Mouse (Mus musculus) stomach, postnatal 0 days (tissue): Measurements from ENCODE around the gene Tectb. TPM values are rescaled to one million over a fixed set of nuclear protein-coding genes. Genes with fewer than 3 reads are reported as not detected.
A peak's percentile ranks its signal among the peaks of the same experiment; 100 is the strongest.

Experiments
- ATAC-seq: fragments of 200-750 bp; cut with Nextera tagmentation; 2 replicates; pipeline ENCODE4 v1.8.0; 2017; ENCODE audit not compliant: low FRiP score, low TSS enrichment
- DNase-seq: peaks from one replicate; pipeline ENCODE4 v3.0.0-alpha.2; 2016; ENCODE audit warnings: low spot score
- H3K27ac ChIP-seq: fragments of 300-500 bp; sonication (generic); replicated peaks from 2 replicates; pipeline ENCODE4 v1.5.1; 2014; ENCODE audit warnings: mild to moderate bottlenecking, control low read depth
- H3K27me3 ChIP-seq: fragments of 300-500 bp; sonication (generic); 2 replicates; pipeline ENCODE4 v1.6.1; 2014; ENCODE audit warnings: low read length; ENCODE audit not compliant: control insufficient read depth, insufficient read depth
- H3K36me3 ChIP-seq: fragments of 300-500 bp; sonication (generic); 2 replicates; pipeline ENCODE4 v1.6.1; 2014; ENCODE audit warnings: low read length, mixed read lengths; ENCODE audit not compliant: control insufficient read depth, insufficient read depth
- H3K4me1 ChIP-seq: fragments of 300-500 bp; sonication (generic); replicated peaks from 2 replicates; pipeline ENCODE4 v1.6.1; 2014; ENCODE audit warnings: antibody characterized with exemption; ENCODE audit not compliant: control insufficient read depth, insufficient read depth
- H3K4me2 ChIP-seq: fragments of 300-500 bp; sonication (generic); replicated peaks from 2 replicates; pipeline ENCODE4 v1.6.1; 2014; ENCODE audit warnings: low read depth, mild to moderate bottlenecking, control low read depth, moderate library complexity
- H3K4me3 ChIP-seq: fragments of 300-500 bp; sonication (generic); 2 replicates; pipeline ENCODE4 v1.5.1; 2014; ENCODE audit warnings: low read depth, low read length, control low read depth
- H3K9ac ChIP-seq: fragments of 300-500 bp; sonication (generic); 2 replicates; pipeline ENCODE4 v1.6.1; 2014; ENCODE audit warnings: mild to moderate bottlenecking, low read length, control low read depth, mixed read lengths
- H3K9me3 ChIP-seq: fragments of 300-500 bp; sonication (generic); 2 replicates; pipeline ENCODE4 v1.6.1; 2016; ENCODE audit warnings: low read length; ENCODE audit not compliant: control insufficient read depth
- CTCF ChIP-seq: IDR thresholded peaks from 2 replicates; pipeline ENCODE4 v1.5.1; 2016; ENCODE audit warnings: antibody characterized with exemption, low read depth, mild to moderate bottlenecking, moderate library complexity
- EP300 ChIP-seq: optimal IDR thresholded peaks from 2 replicates; pipeline ENCODE3; 2016; ENCODE audit warnings: antibody characterized with exemption
- WGBS: fragments of 180-500 bp; shearing (Covaris S2); extraction: QIAGEN DNeasy Blood & Tissue Kit; methylation state at CpG from one replicate; pipeline ENCODE4 v1.1.7; 2014; 5-methylcytosine and 5-hydroxymethylcytosine counted together
- polyA plus RNA-seq: library from polyadenylated mRNA; unstranded; fragments of >200 nt; fragmentation: Nextera tagmentation; extraction: Ambion mirVana; gene quantifications from 2 replicates; pipeline ENCODE4 v1.2.1, GENCODE M21; 2015

The Tectb gene
- polyA plus RNA-seq = 0.16 and 0.23 TPM in 2 replicates

DNA sequence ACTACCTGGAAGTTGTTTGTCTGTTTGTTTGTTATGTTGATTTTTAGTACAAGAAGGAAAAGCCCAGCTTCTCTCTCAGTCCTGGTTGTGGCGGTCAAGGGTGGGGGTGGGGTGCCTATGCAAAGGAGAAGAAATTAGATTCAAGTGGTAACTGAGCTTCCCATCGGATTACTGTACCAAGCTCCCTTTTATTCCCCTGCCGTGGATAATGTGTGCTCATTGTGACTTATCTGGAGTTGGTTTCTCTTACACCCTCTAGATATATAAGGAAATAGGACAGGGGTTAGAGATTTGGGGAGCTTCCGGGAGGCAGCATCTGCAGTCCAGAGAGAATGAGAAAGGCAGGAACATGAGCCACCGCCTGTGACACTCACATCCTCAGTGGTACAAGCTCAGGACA is at the start of gene Tectb:
Gene Tectb, plus strand, starts transcription at position 301 of the 400 bp plus-strand sequence.
- DNase-seq (no peak), ATAC-seq (no peak)
- Histone ChIP-seq H3K27ac (no peak within 1 kb of the TSS), H3K4me3 (no peak within 1 kb of the TSS), H3K4me2 (no peak within 1 kb of the TSS), H3K4me1 (no peaks in the 10 kb centered on the region), H3K9me3 (no peaks in the 10 kb centered on the region), H3K9ac (no peak within 1 kb of the TSS), H3K36me3 (no peaks in the 10 kb centered on the region), H3K27me3 (no peaks in the 10 kb centered on the region)
- WGBS = 85% methylated on average over 5 of the region's 5 CpGs
- TF ChIP-seq CTCF (no peak), EP300 (no peak)

DNA sequence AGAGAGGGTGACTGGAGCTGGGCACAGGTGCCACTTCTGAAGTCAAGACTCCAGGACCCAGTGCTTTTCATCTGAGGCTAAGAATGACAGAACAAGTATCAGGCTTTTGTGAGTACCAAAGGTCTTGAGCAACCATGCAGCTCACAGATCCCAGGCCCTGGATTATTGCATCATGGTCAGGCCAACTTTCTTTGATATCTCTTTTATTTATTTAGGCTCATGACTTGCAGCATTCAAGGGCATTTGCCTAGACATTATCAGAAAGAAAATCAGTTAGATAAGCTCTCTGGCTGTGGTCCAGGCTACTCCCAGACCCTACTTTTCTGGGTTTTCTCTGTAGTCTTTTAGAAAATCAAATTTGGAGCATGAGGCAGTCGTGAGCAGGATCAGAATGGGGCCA is 48.8 kb upstream of the Tectb start:
- no peak overlapping the region for H3K27ac ChIP-seq
- H3K4me2 ChIP-seq = no peak overlapping the region
- TF ChIP-seq CTCF (no peak), EP300 (no peak)
- DNase-seq (no peak), ATAC-seq (no peak)
- no peaks in the 10 kb centered on the region for H3K9me3 ChIP-seq
- 38% methylated on average over 1 of the region's 1 CpGs for WGBS
- no peaks in the 10 kb centered on the region for H3K27me3 ChIP-seq
- no peak overlapping the region for H3K9ac ChIP-seq
- H3K4me1 ChIP-seq = no peaks in the 10 kb centered on the region; the same call in 1 of the 2 replicates
- no peak overlapping the region for H3K4me3 ChIP-seq
- no peaks in the 10 kb centered on the region for H3K36me3 ChIP-seq

DNA sequence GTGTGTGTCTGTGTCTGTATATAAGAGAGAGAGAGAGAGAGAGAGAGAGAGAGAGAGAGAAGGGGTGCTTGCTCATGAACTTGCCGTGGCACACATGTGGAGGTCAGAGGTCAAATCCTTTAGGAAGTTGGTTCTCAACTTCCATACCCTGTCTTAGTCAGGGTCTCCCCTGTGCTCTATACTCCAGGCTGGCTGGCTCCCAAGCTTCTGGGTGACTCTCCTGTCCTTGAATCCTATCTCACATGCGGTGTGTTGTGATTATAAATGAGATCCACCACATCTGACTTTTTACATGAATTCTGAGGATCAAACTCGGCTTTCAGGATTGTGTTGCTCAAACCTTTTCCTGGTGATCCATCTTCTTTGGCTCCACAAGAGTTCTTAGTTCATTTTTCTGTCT is 48.1 kb upstream of the Tectb start:
- no peaks in the 10 kb centered on the region; the same call in 1 of the 2 replicates for H3K4me1 ChIP-seq
- ATAC-seq = no peak

DNA sequence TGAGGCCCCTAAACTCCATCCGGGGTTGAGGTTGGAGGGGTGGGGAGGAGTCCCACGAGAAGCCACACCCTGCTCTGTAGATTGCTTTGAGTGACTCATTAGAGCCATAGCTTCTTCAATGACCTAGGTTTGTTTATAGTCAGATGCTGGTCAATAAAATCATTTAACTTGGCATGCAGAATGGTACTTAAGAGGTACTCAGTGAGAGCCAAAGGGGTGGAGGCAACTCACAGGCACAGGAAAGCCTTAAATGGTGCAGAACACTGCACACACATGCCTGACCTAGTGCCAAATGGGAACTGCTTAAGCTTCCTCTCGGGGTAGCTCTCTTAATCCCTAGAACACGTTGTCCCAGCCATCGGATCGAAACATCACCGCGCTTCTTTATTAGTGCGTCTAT is 46.0 kb upstream of the Tectb start:
- peak; percentile 60 for ATAC-seq
- Histone ChIP-seq H3K9me3 (no peaks in the 10 kb centered on the region), H3K9ac (no peak overlapping the region), H3K27me3 (no peaks in the 10 kb centered on the region), H3K4me3 (no peak overlapping the region), H3K27ac (no peak overlapping the region), H3K36me3 (no peaks in the 10 kb centered on the region), H3K4me2 (no peak overlapping the region), H3K4me1 (no peaks in the 10 kb centered on the region; the same call in 1 of the 2 replicates)
- TF ChIP-seq EP300 = no peak
- TF ChIP-seq CTCF = no peak
- no peak for DNase-seq
- 60% methylated on average over 9 of the region's 9 CpGs for WGBS

More for the DNA sequence above, 48.1 kb upstream of the Tectb start:
- no peak overlapping the region for H3K27ac ChIP-seq
- H3K9ac ChIP-seq = no peak overlapping the region
- H3K4me3 ChIP-seq = no peak overlapping the region
- TF ChIP-seq CTCF = no peak
- no peak for TF ChIP-seq EP300
- H3K36me3 ChIP-seq = no peaks in the 10 kb centered on the region
- no peak overlapping the region for H3K4me2 ChIP-seq
- H3K27me3 ChIP-seq = no peaks in the 10 kb centered on the region
- no peak for DNase-seq
- no peaks in the 10 kb centered on the region for H3K9me3 ChIP-seq
- WGBS = 76% methylated on average over 3 of the region's 3 CpGs

DNA sequence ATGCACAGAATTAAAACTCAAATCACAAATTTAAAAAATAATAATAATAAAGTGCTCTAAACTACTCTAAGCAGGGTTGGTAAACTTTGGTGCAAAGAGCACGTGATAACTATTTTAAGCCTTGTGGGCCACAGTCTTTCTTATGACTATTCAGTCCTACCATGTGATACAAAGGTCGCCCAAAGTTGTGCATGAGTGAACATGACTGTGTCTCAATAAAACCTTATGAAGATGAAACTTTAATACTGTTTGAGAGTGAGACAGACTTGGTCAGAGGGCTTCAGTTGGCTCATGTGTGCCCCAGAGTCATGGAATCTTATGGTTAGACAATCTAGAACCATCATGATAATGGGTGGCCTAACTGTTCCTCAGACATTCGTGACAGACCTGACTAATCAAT is 44.6 kb upstream of the Tectb start:
- no peak overlapping the region for H3K27ac ChIP-seq
- no peak for ATAC-seq

DNA sequence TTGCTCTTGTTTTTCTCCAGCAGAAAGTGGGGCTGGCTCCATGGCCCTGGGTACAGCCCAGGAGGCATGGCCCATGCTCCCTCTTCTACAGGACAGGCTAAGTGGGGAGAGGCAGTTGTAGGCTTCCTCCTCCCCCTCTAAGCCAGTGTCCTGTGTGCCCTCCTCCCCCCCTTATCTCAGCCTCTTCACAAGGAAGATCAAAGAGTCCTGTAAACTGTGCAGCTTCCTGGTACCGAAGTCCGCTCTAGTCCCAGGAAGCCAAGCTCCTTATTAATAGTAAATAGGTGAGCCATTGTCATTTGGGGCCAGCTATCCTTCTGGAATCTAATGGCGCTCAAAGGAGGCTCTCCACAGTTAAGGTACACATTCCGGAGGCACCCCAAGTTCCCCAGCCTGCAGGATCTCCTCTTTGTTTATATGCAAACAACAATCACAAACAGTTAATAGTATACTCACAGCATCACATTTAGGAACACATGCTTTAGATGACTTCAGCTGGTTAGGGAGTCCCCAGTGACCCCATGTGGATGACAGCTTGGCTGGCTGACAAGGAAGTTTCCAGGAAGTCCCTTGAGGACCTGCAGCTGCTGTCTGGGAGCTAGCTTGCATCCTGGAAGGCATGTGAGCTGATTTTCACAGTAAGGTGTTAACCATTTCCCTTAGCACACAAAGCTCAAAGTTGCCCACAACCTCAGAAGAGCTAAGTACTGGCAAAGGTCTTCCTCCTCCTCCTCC is 43.7 kb upstream of the Tectb start:
- DNase-seq = no peak
- no peak overlapping the region for H3K9ac ChIP-seq
- no peak overlapping the region for H3K27ac ChIP-seq
- H3K4me3 ChIP-seq = no peak overlapping the region
- no peak overlapping the region for H3K4me2 ChIP-seq
- no peaks in the 10 kb centered on the region for H3K9me3 ChIP-seq
- no peaks in the 10 kb centered on the region; the same call in 1 of the 2 replicates for H3K4me1 ChIP-seq
- no peak for ATAC-seq
- WGBS = 47% methylated on average over 4 of the region's 4 CpGs
- no peaks in the 10 kb centered on the region for H3K27me3 ChIP-seq
- TF ChIP-seq CTCF = no peak
- no peak for TF ChIP-seq EP300
- no peaks in the 10 kb centered on the region for H3K36me3 ChIP-seq

More for the DNA sequence above, 44.6 kb upstream of the Tectb start:
- H3K4me2 ChIP-seq = no peak overlapping the region
- no peaks in the 10 kb centered on the region for H3K9me3 ChIP-seq
- H3K4me1 ChIP-seq = no peaks in the 10 kb centered on the region; the same call in 1 of the 2 replicates
- 88% methylated on average over 3 of the region's 3 CpGs for WGBS
- no peak overlapping the region for H3K9ac ChIP-seq
- no peak for TF ChIP-seq CTCF
- no peak for TF ChIP-seq EP300
- H3K36me3 ChIP-seq = no peaks in the 10 kb centered on the region
- H3K4me3 ChIP-seq = no peak overlapping the region
- no peak for DNase-seq
- no peaks in the 10 kb centered on the region for H3K27me3 ChIP-seq
